Mouse (Mus musculus) heart, adult 2 months (tissue): ENCODE data around the gene Odf3l1.

Experiments
- CTCF ChIP-seq: fragments of 200-600 bp; IDR thresholded peaks from 2 replicates; pipeline ENCODE4 v1.8.1; 2022; ENCODE audit warnings: antibody characterized with exemption, mild to moderate bottlenecking, moderate library complexity
- EP300 ChIP-seq: fragments of 200-500 bp; IDR thresholded peaks from 2 replicates; pipeline ENCODE4 v1.6.1; 2011; ENCODE audit warnings: low read depth, low read length, control low read depth; ENCODE audit not compliant: insufficient read depth
- POLR2A ChIP-seq: fragments of 200-500 bp; IDR thresholded peaks from 2 replicates; pipeline ENCODE4 v1.6.1; 2011; ENCODE audit warnings: mild to moderate bottlenecking, low read depth, low read length, control low read depth; ENCODE audit not compliant: insufficient read depth

- TF ChIP-seq POLR2A = no peak
- TF ChIP-seq CTCF = no peak
- TF ChIP-seq EP300 = no peak
Measured at GRCm38 (mm10) chr9:56850905-56851252, 13.6 kb downstream of the Odf3l1 start.
